In genomic region chr5:131547926-131548325, GRCm38 (mm10) we compare ENCODE assay signal across 13 mouse cellular contexts.
DNase-seq lines count a peak whose midpoint lies in the region; ATAC-seq lines count a peak whose summit lies in the region.
"Had no signal": no experiment of that assay in that cellular context is flagged by ENCODE, and none has a peak within 500 bp of the region (broad histone marks: within the 10 kb centered on the region; RNA-seq: fewer than 3 reads in every experiment).

No protein-coding gene starts in this region.

- peak; percentile 67; the same call in 1 of the 2 replicates for ATAC-seq in forebrain, embryonic 12.5 days (ENCODE audit: low FRiP score)
- ATAC-seq in forebrain, embryonic 14.5 days = peak; percentile 64
- 0 out of 2 replicates have a peak, but pooled peaks have one; percentile 38 for ATAC-seq in neural tube, embryonic 14.5 days (ENCODE audit: low read depth)

- DNase-seq in forebrain, embryonic 10.5 days (ENCODE audit: extremely low spot score, low spot score) = no peak
- DNase-seq in forebrain, embryonic 14.5 days (ENCODE audit: low spot score) = peak; percentile 65
- DNase-seq in limb, embryonic 10.5 days (ENCODE audit: low spot score) = peak; percentile 35
- DNase-seq in thymus, postnatal 4 days = no peak
- DNase-seq in thymus, postnatal 36 days = no peak
- DNase-seq: adrenal gland, postnatal 36 days; heart, postnatal 10 days; kidney, adult 2 months; right cerebral cortex, adult 18-20 months had no signal

- no peak overlapping the region for H3K9ac ChIP-seq in forebrain, embryonic 12.5 days
- H3K9ac ChIP-seq in forebrain, embryonic 14.5 days (ENCODE audit: low read length) = no peak overlapping the region
- H3K9ac ChIP-seq in neural tube, embryonic 14.5 days (replicated peaks; ENCODE audit: low read depth, low read length) = no peak overlapping the region
- H3K9ac ChIP-seq: liver, embryonic 15.5 days had no signal

- 0 out of 2 replicates have a peak, but pooled peaks cover 3% of the 10 kb centered on the region for H3K9me3 ChIP-seq in forebrain, embryonic 12.5 days
- H3K9me3 ChIP-seq in forebrain, embryonic 10.5 days = no peaks in the 10 kb centered on the region; the same call in 1 of the 2 replicates
- H3K9me3 ChIP-seq in forebrain, embryonic 14.5 days (replicated peaks; ENCODE audit: control insufficient read depth, low read length) = no peaks in the 10 kb centered on the region
- H3K9me3 ChIP-seq in limb, embryonic 10.5 days (replicated peaks) = no peaks in the 10 kb centered on the region
- no peaks in the 10 kb centered on the region for H3K9me3 ChIP-seq in neural tube, embryonic 14.5 days (ENCODE audit: control insufficient read depth, low read length)
- H3K9me3 ChIP-seq: liver, embryonic 15.5 days had no signal

- H3K4me1 ChIP-seq in forebrain, embryonic 12.5 days = peaks cover 30% of the 10 kb centered on the region
- peaks cover 14% of the 10 kb centered on the region for H3K4me1 ChIP-seq in forebrain, embryonic 10.5 days
- peaks cover 17% of the 10 kb centered on the region for H3K4me1 ChIP-seq in forebrain, embryonic 14.5 days (ENCODE audit: control insufficient read depth, insufficient read depth, low read length)
- peaks cover 54% of the 10 kb centered on the region for H3K4me1 ChIP-seq in limb, embryonic 10.5 days
- H3K4me1 ChIP-seq in neural tube, embryonic 14.5 days (ENCODE audit: control insufficient read depth, insufficient read depth, low read length) = peaks cover 17% of the 10 kb centered on the region
- H3K4me1 ChIP-seq: liver, embryonic 15.5 days had no signal

- H3K4me2 ChIP-seq in forebrain, embryonic 12.5 days = no peak overlapping the region
- H3K4me2 ChIP-seq in forebrain, embryonic 14.5 days (ENCODE audit: low read length) = no peak overlapping the region
- H3K4me2 ChIP-seq in neural tube, embryonic 14.5 days (ENCODE audit: low read depth, low read length) = no peak overlapping the region
- H3K4me2 ChIP-seq: liver, embryonic 15.5 days had no signal

- peaks cover 3% of the 10 kb centered on the region; the same call in 1 of the 2 replicates for H3K27me3 ChIP-seq in forebrain, embryonic 12.5 days
- H3K27me3 ChIP-seq in forebrain, embryonic 10.5 days (ENCODE audit: poor library complexity, severe bottlenecking) = peaks cover 59% of the 10 kb centered on the region
- no peaks in the 10 kb centered on the region for H3K27me3 ChIP-seq in forebrain, embryonic 14.5 days (replicated peaks; ENCODE audit: control insufficient read depth, insufficient read depth, low read length)
- H3K27me3 ChIP-seq in limb, embryonic 10.5 days (ENCODE audit: low read depth, poor library complexity, severe bottlenecking) = peaks cover 5% of the 10 kb centered on the region; the same call in 1 of the 2 replicates
- no peaks in the 10 kb centered on the region for H3K27me3 ChIP-seq in neural tube, embryonic 14.5 days (ENCODE audit: control insufficient read depth, insufficient read depth, low read length)
- H3K27me3 ChIP-seq: liver, embryonic 15.5 days had no signal

- H3K4me3 ChIP-seq in forebrain, embryonic 12.5 days (replicated peaks) = no peak overlapping the region
- H3K4me3 ChIP-seq in forebrain, embryonic 10.5 days = no peak overlapping the region
- H3K4me3 ChIP-seq in forebrain, embryonic 14.5 days (ENCODE audit: low read depth, low read length) = no peak overlapping the region
- no peak overlapping the region for H3K4me3 ChIP-seq in limb, embryonic 10.5 days
- no peak overlapping the region for H3K4me3 ChIP-seq in neural tube, embryonic 14.5 days (ENCODE audit: low read depth, low read length)
- H3K4me3 ChIP-seq: liver, embryonic 15.5 days had no signal

- WGBS in forebrain, embryonic 12.5 days = 53% methylated on average over 6 of the region's 6 CpGs
- WGBS in forebrain, embryonic 10.5 days = 72% methylated on average over 6 of the region's 6 CpGs
- 47% methylated on average over 6 of the region's 6 CpGs for WGBS in forebrain, embryonic 14.5 days
- WGBS in limb, embryonic 10.5 days = 52% methylated on average over 6 of the region's 6 CpGs
- WGBS in neural tube, embryonic 14.5 days = 25% methylated on average over 6 of the region's 6 CpGs

- H3K27ac ChIP-seq in forebrain, embryonic 12.5 days = peak overlapping the region; percentile 59; the same call in 1 of the 2 replicates
- H3K27ac ChIP-seq in forebrain, embryonic 10.5 days = no peak overlapping the region
- no peak overlapping the region for H3K27ac ChIP-seq in forebrain, embryonic 14.5 days (ENCODE audit: low read depth, low read length)
- H3K27ac ChIP-seq in limb, embryonic 10.5 days = no peak overlapping the region
- H3K27ac ChIP-seq in neural tube, embryonic 14.5 days (ENCODE audit: low read depth, low read length) = no peak overlapping the region
- H3K27ac ChIP-seq: liver, embryonic 15.5 days; macrophage had no signal

- no peaks in the 10 kb centered on the region for H3K36me3 ChIP-seq in forebrain, embryonic 12.5 days (replicated peaks)
- H3K36me3 ChIP-seq in forebrain, embryonic 10.5 days (replicated peaks) = no peaks in the 10 kb centered on the region
- no peaks in the 10 kb centered on the region for H3K36me3 ChIP-seq in forebrain, embryonic 14.5 days (ENCODE audit: control insufficient read depth, insufficient read depth, low read length)
- no peaks in the 10 kb centered on the region for H3K36me3 ChIP-seq in limb, embryonic 10.5 days
- no peaks in the 10 kb centered on the region for H3K36me3 ChIP-seq in neural tube, embryonic 14.5 days (ENCODE audit: control insufficient read depth, insufficient read depth, low read length)
- H3K36me3 ChIP-seq: liver, embryonic 15.5 days had no signal

Comparison
In these comparisons a context has a peak if more than half of its experiments do, and no peak if none do; other contexts are left out.
1. DNase-seq: peak in forebrain, embryonic 14.5 days (single experiment) and limb, embryonic 10.5 days (single experiment); none in forebrain, embryonic 10.5 days (single experiment), thymus, postnatal 4 days (single experiment) and thymus, postnatal 36 days (0 of 2).
2. Peak in every context shown above with its lines, with median percentiles within 50 percentile points of each other: ATAC-seq.